Mouse (Mus musculus): Measurements from ENCODE around the gene Trpm3. TPM values are rescaled to one million over a fixed set of nuclear protein-coding genes. Genes with fewer than 3 reads are reported as not detected.

Trpm3 gene
- polyA plus RNA-seq, 1 experiment = 0.30 TPM

DNA sequence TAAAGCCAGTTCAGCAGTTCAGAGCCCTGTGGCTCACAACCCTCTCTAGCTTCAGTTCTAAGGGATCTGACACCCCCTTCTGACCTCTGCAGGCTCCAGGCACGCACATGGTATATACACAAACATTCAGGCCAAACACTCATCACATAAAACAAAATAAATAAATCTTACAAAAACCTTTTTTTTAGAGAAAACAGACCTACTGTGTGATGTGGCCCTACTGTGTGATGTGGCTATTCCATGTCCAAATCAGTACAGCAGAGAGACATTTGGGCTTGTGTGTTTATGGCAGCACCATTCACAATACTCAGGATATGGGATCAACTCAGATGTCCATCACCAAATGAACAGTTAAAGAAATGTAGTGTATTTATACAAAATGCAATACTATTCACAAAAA is 741.4 kb downstream of the Trpm3 start:
- Histone ChIP-seq H3K4me3 (ENCODE audit: control insufficient read depth, insufficient read depth, low read length) (no peak overlapping the region), H3K27ac (ENCODE audit: control insufficient read depth, insufficient read depth, low read length) (no peak overlapping the region), H3K4me1 (replicated peaks; ENCODE audit: control insufficient read depth, insufficient read depth, low read length) (no peaks in the 10 kb centered on the region), H3K27me3 (ENCODE audit: control insufficient read depth, insufficient read depth, low read length) (no peaks in the 10 kb centered on the region), H3K36me3 (ENCODE audit: control insufficient read depth, insufficient read depth, low read length) (no peaks in the 10 kb centered on the region)
- TF ChIP-seq CTCF (IDR thresholded peaks at IDR 0.05; ENCODE audit: borderline replicate concordance, control insufficient read depth, extremely low read depth, insufficient read depth, low read length, poor library complexity) (no peak), POLR2A (IDR thresholded peaks at IDR 0.05; ENCODE audit: control insufficient read depth, extremely low read depth, insufficient read depth, low read length, poor library complexity) (no peak)
- WGBS = 84% methylated on average over 1 of the region's 1 CpGs
- no peak for DNase-seq

DNA sequence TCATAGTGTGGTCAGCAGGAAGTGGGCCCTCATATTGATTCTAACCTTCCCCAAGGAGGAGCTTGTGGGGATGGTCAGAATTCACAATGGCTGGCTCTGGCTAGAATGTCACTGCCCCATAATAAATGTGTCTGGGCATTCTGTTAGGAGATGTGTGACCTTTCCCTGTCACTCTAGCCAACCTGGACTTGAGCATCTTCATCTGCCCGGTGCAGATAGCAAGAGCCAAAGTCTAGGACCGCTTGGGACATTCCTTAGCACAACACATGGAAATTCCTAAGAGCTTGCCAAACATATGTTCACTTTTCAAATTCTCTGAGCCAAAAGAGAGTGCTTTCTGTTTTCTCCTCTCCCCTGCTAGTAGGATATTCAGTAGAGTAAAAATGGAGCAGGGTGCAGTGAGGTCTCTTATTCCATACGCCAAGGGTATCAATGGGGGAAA is 743.8 kb downstream of the Trpm3 start:
- H3K4me3 ChIP-seq (ENCODE audit: control insufficient read depth, insufficient read depth, low read length) = no peak overlapping the region
- H3K27me3 ChIP-seq (ENCODE audit: control insufficient read depth, insufficient read depth, low read length) = no peaks in the 10 kb centered on the region
- no peaks in the 10 kb centered on the region for H3K36me3 ChIP-seq (ENCODE audit: control insufficient read depth, insufficient read depth, low read length)
- H3K4me1 ChIP-seq (replicated peaks; ENCODE audit: control insufficient read depth, insufficient read depth, low read length) = no peaks in the 10 kb centered on the region
- DNase-seq = no peak
- H3K27ac ChIP-seq (ENCODE audit: control insufficient read depth, insufficient read depth, low read length) = no peak overlapping the region
- WGBS = 82% methylated on average over 3 of the region's 3 CpGs
- TF ChIP-seq POLR2A (IDR thresholded peaks at IDR 0.05; ENCODE audit: control insufficient read depth, extremely low read depth, insufficient read depth, low read length, poor library complexity) = no peak
- TF ChIP-seq CTCF (IDR thresholded peaks at IDR 0.05; ENCODE audit: borderline replicate concordance, control insufficient read depth, extremely low read depth, insufficient read depth, low read length, poor library complexity) = no peak

DNA sequence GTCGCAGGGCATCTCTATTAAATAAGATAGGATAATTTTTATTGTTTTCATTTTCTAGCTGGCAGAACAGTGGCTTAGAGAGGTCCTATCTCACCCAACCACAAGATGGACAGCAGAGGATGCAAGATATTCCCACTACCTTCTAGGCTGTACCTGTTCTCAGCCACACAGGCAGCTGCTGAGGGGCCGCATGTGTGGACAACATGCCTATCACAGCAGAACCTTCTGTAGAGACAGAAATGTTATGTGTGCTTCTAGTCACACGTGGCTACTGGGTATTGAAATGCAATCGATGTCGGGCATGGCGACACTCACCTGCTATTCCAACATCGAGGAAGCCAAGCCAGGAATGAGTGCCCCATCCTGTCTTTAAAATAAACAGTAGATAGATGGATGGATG is 744.3 kb downstream of the Trpm3 start:
- Histone ChIP-seq H3K4me3 (ENCODE audit: control insufficient read depth, insufficient read depth, low read length) (no peak overlapping the region), H3K4me1 (replicated peaks; ENCODE audit: control insufficient read depth, insufficient read depth, low read length) (no peaks in the 10 kb centered on the region), H3K27me3 (ENCODE audit: control insufficient read depth, insufficient read depth, low read length) (no peaks in the 10 kb centered on the region), H3K36me3 (ENCODE audit: control insufficient read depth, insufficient read depth, low read length) (no peaks in the 10 kb centered on the region), H3K27ac (ENCODE audit: control insufficient read depth, insufficient read depth, low read length) (no peak overlapping the region)
- TF ChIP-seq CTCF (IDR thresholded peaks at IDR 0.05; ENCODE audit: borderline replicate concordance, control insufficient read depth, extremely low read depth, insufficient read depth, low read length, poor library complexity) (no peak), POLR2A (IDR thresholded peaks at IDR 0.05; ENCODE audit: control insufficient read depth, extremely low read depth, insufficient read depth, low read length, poor library complexity) (no peak)
- 91% methylated on average over 7 of the region's 7 CpGs for WGBS
- no peak for DNase-seq

DNA sequence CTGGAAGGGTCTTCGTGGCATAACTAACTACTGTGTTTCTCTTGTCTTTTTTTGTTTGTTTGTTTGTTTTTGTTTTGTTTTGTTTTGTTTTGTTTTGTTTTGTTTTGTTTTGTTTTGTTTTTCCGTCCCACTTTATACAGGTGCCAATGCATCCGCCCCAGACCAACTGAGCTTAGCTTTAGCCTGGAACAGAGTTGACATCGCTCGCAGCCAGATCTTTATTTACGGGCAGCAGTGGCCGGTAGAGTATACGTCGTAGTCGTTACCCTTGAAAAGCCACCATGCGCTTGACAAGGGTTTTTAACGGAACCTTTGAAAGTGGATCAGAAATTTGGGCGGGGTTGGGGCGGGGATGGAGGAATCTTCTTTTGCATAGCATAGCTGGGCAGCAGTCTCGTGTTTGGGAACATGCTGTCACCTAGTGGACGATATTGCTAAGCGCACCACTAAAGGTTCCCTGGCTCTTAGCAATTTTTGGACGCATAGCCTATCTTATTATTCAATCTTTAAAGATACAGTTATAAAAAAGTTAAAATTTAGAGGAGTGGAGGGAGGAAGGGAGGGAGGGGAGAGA is 745.0 kb downstream of the Trpm3 start:
- TF ChIP-seq POLR2A (IDR thresholded peaks at IDR 0.05; ENCODE audit: control insufficient read depth, extremely low read depth, insufficient read depth, low read length, poor library complexity) = no peak
- TF ChIP-seq CTCF (IDR thresholded peaks at IDR 0.05; ENCODE audit: borderline replicate concordance, control insufficient read depth, extremely low read depth, insufficient read depth, low read length, poor library complexity) = no peak
- H3K4me3 ChIP-seq (ENCODE audit: control insufficient read depth, insufficient read depth, low read length) = no peak overlapping the region
- no peaks in the 10 kb centered on the region for H3K4me1 ChIP-seq (replicated peaks; ENCODE audit: control insufficient read depth, insufficient read depth, low read length)
- H3K36me3 ChIP-seq (ENCODE audit: control insufficient read depth, insufficient read depth, low read length) = no peaks in the 10 kb centered on the region
- no peak overlapping the region for H3K27ac ChIP-seq (ENCODE audit: control insufficient read depth, insufficient read depth, low read length)
- no peaks in the 10 kb centered on the region for H3K27me3 ChIP-seq (ENCODE audit: control insufficient read depth, insufficient read depth, low read length)
- no peak for DNase-seq
- 25% methylated on average over 18 of the region's 18 CpGs for WGBS

DNA sequence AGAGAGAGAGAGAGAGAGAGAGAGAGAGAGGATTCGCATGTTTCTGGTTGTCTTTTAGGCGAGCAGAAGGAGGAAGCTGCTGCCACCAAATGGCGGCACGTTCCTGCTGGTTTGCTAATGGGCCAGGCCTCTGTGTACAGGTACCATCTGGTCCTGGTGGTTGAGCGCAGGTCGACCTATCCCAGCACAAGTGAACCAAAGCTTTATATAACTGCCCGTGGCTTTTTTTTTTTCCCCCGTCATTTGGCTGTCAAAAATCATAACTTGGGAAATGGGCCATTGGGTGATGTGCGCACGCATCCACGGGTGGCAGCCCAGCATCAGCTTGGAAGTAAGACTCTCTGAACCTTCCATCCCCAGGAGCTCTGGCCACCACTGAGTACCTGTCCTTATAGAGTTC is 745.5 kb downstream of the Trpm3 start:
- WGBS = 50% methylated on average over 11 of the region's 11 CpGs
- no peak for TF ChIP-seq POLR2A (IDR thresholded peaks at IDR 0.05; ENCODE audit: control insufficient read depth, extremely low read depth, insufficient read depth, low read length, poor library complexity)
- TF ChIP-seq CTCF (IDR thresholded peaks at IDR 0.05; ENCODE audit: borderline replicate concordance, control insufficient read depth, extremely low read depth, insufficient read depth, low read length, poor library complexity) = no peak
- DNase-seq = no peak

DNA sequence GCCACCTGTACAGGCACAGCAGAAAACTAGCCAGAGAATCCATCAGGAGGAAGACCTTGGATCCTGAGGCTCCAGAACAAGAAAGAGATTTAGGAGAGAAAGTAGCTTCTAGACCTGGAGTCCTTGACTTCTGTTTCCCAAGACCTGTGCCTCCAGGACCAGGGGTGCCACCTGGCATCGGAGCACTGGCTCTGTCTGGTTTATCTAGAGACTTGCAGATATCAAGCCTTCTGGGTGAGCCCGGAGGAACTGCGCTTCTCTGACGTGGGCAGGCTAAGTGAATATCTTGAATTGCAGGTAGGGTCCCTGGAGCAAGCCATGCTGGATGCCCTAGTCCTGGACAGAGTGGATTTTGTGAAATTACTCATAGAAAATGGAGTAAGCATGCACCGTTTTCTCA is 746.2 kb downstream of the Trpm3 start:
- H3K27ac ChIP-seq (ENCODE audit: control insufficient read depth, insufficient read depth, low read length) = no peak overlapping the region
- H3K4me1 ChIP-seq (replicated peaks; ENCODE audit: control insufficient read depth, insufficient read depth, low read length) = no peaks in the 10 kb centered on the region
- DNase-seq = no peak
- no peak overlapping the region for H3K4me3 ChIP-seq (ENCODE audit: control insufficient read depth, insufficient read depth, low read length)
- H3K36me3 ChIP-seq (ENCODE audit: control insufficient read depth, insufficient read depth, low read length) = no peaks in the 10 kb centered on the region
- H3K27me3 ChIP-seq (ENCODE audit: control insufficient read depth, insufficient read depth, low read length) = no peaks in the 10 kb centered on the region
- 95% methylated on average over 5 of the region's 5 CpGs for WGBS
- no peak for TF ChIP-seq CTCF (IDR thresholded peaks at IDR 0.05; ENCODE audit: borderline replicate concordance, control insufficient read depth, extremely low read depth, insufficient read depth, low read length, poor library complexity)
- TF ChIP-seq POLR2A (IDR thresholded peaks at IDR 0.05; ENCODE audit: control insufficient read depth, extremely low read depth, insufficient read depth, low read length, poor library complexity) = no peak

More for the DNA sequence above, 745.5 kb downstream of the Trpm3 start:
- no peaks in the 10 kb centered on the region for H3K36me3 ChIP-seq (ENCODE audit: control insufficient read depth, insufficient read depth, low read length)
- no peak overlapping the region for H3K27ac ChIP-seq (ENCODE audit: control insufficient read depth, insufficient read depth, low read length)
- no peaks in the 10 kb centered on the region for H3K27me3 ChIP-seq (ENCODE audit: control insufficient read depth, insufficient read depth, low read length)
- no peak overlapping the region for H3K4me3 ChIP-seq (ENCODE audit: control insufficient read depth, insufficient read depth, low read length)
- no peaks in the 10 kb centered on the region for H3K4me1 ChIP-seq (replicated peaks; ENCODE audit: control insufficient read depth, insufficient read depth, low read length)

DNA sequence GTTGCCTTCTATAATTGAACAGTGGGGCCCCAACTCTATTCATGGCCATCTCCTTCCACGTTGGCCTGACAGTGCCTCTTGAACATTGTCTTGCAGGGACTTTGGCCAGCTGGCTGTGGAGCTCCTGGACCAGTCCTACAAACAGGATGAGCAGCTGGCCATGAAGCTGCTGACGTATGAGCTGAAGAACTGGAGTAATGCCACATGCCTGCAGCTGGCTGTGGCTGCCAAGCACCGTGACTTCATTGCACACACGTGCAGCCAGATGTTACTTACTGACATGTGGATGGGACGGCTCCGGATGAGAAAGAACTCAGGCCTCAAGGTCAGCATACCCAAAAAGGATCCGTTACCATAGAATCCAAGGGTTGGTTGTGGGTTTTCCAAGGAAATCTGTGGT is 763.0 kb downstream of the Trpm3 start:
- Histone ChIP-seq H3K27ac (ENCODE audit: control insufficient read depth, insufficient read depth, low read length) (no peak overlapping the region), H3K27me3 (ENCODE audit: control insufficient read depth, insufficient read depth, low read length) (no peaks in the 10 kb centered on the region), H3K4me3 (ENCODE audit: control insufficient read depth, insufficient read depth, low read length) (no peak overlapping the region), H3K4me1 (replicated peaks; ENCODE audit: control insufficient read depth, insufficient read depth, low read length) (no peaks in the 10 kb centered on the region), H3K36me3 (ENCODE audit: control insufficient read depth, insufficient read depth, low read length) (no peaks in the 10 kb centered on the region)
- TF ChIP-seq POLR2A (IDR thresholded peaks at IDR 0.05; ENCODE audit: control insufficient read depth, extremely low read depth, insufficient read depth, low read length, poor library complexity) (no peak), CTCF (IDR thresholded peaks at IDR 0.05; ENCODE audit: borderline replicate concordance, control insufficient read depth, extremely low read depth, insufficient read depth, low read length, poor library complexity) (no peak)
- no peak for DNase-seq
- WGBS = 93% methylated on average over 7 of the region's 7 CpGs
